Mouse (Mus musculus) kidney, embryonic 16.5 days (tissue): ENCODE measurements at regions not wholly inside any gene's neighbourhood (a gene's known extent, or its start where the extent isn't known, plus 50 kb on each side); places are given as distances from the start of the nearest gene placed in this dataset.
A peak's percentile ranks its signal among the peaks of the same experiment; 100 is the strongest.

ENCODE experiments used
- ATAC-seq: fragments of 200-750 bp; cut with Nextera tagmentation; 2 replicates; pipeline ENCODE4 v1.8.0; 2017; ENCODE audit warnings: moderate TSS enrichment; ENCODE audit not compliant: low FRiP score, low TSS enrichment
- H3K27ac ChIP-seq: fragments of 300-500 bp; sonication (generic); 2 replicates; pipeline ENCODE4 v1.5.1; 2014; ENCODE audit warnings: low read length
- H3K27me3 ChIP-seq: fragments of 300-500 bp; sonication (generic); 2 replicates; pipeline ENCODE4 v1.6.1; 2014; ENCODE audit warnings: low read length, control low read depth, mixed read lengths; ENCODE audit not compliant: insufficient read depth
- H3K36me3 ChIP-seq: fragments of 300-500 bp; sonication (generic); 2 replicates; pipeline ENCODE4 v1.6.1; 2014; ENCODE audit warnings: low read length, control low read depth, mixed read lengths; ENCODE audit not compliant: insufficient read depth
- H3K4me1 ChIP-seq: fragments of 300-500 bp; sonication (generic); 2 replicates; pipeline ENCODE4 v1.6.1; 2014; ENCODE audit warnings: low read length, control low read depth, mixed read lengths; ENCODE audit not compliant: insufficient read depth
- H3K4me2 ChIP-seq: fragments of 300-500 bp; sonication (generic); replicated peaks from 2 replicates; pipeline ENCODE4 v1.6.1; 2014; ENCODE audit warnings: low read depth, low read length
- H3K4me3 ChIP-seq: fragments of 300-500 bp; sonication (generic); 2 replicates; pipeline ENCODE4 v1.5.1; 2014; ENCODE audit warnings: mild to moderate bottlenecking, low read length
- H3K9ac ChIP-seq: fragments of 300-500 bp; sonication (generic); replicated peaks from 2 replicates; pipeline ENCODE4 v1.6.1; 2014; ENCODE audit warnings: low read length
- H3K9me3 ChIP-seq: fragments of 300-500 bp; sonication (generic); 2 replicates; pipeline ENCODE4 v1.6.1; 2016; ENCODE audit warnings: low read length, control low read depth
- WGBS: fragments of 180-500 bp; shearing (Covaris S2); extraction: QIAGEN DNeasy Blood & Tissue Kit; methylation state at CpG from one replicate; pipeline ENCODE4 v1.1.7; 2014; 5-methylcytosine and 5-hydroxymethylcytosine counted together

DNA sequence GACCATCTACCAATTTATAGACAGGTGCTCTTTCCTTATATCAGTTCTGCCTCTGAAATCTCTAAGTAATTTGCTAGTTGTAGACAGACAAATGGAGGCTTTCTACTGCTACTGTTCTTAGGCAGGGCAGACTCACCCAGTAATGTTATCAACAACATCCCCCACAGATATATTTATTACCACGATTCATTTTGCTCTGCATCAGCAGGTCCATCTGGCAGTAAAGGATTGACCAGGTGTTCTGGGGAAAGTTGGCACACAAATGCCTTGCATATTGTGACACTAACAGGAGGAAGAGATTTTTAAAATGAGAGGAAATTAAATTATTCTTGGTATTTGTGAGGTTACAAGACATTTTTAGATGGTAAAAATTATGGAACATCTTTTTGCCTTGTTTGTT is 627.3 kb upstream of the Tmprss15 start:
- Histone ChIP-seq H3K4me2 (no peak overlapping the region), H3K4me3 (no peak overlapping the region), H3K9me3 (no peaks in the 10 kb centered on the region), H3K27me3 (no peaks in the 10 kb centered on the region), H3K4me1 (no peaks in the 10 kb centered on the region), H3K27ac (no peak overlapping the region), H3K36me3 (no peaks in the 10 kb centered on the region), H3K9ac (no peak overlapping the region)
- 70% methylated on average over 1 of the region's 1 CpGs for WGBS
- no peak for ATAC-seq

DNA sequence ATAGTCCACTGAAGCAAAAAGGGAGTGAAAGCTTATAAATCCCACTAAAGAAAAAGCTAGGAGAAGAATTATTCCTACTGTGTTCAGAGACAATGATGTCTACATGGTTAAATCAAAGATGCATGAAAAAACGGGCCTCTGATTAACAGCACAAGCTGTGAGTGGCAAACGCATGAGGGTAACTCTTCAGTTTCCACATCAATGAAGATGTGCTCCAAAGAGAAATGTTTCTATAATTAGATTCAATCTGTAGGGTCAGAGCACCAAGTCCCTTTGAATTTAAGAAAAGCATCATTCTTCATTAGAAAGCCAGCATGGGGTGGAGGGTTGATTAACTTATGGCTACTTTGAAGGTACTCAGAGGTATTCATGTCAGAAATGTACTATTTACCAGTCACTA is 601.5 kb upstream of the Tmprss15 start:
- 72% methylated on average over 2 of the region's 2 CpGs for WGBS
- Histone ChIP-seq H3K27ac (no peak overlapping the region), H3K27me3 (no peaks in the 10 kb centered on the region), H3K36me3 (no peaks in the 10 kb centered on the region), H3K4me2 (no peak overlapping the region), H3K9me3 (no peaks in the 10 kb centered on the region), H3K4me1 (no peaks in the 10 kb centered on the region), H3K4me3 (no peak overlapping the region), H3K9ac (no peak overlapping the region)
- no peak for ATAC-seq

DNA sequence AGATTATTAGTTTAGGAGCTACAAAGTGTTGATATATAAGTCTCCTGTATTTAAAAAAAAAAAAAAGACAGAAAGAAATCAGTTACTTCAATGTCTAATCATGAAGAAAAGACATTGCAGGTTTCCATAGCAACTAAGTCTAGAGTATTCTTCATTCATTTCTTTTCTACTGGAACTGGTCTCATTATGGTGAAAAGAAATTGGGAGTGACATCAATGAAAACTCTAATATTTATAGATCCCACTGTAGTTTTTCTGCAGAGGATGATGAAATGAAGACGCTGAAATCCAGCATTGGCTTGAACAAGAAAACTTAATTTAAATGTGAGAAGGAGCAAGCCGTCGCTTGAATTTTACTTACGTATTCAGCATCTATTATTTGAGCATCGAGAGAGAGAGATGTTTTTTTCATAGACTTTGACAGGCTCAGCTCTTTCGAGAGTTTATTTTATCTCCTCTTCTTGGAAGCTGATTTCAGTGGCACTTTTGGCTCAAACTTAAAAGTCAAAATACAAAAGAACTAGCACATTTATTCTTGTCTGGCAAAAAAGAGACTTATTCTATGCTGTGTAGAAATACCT is 560.4 kb upstream of the Tmprss15 start:
- 85% methylated on average over 6 of the region's 6 CpGs for WGBS
- H3K36me3 ChIP-seq = no peaks in the 10 kb centered on the region
- H3K9me3 ChIP-seq = no peaks in the 10 kb centered on the region
- H3K27me3 ChIP-seq = no peaks in the 10 kb centered on the region
- no peak overlapping the region for H3K27ac ChIP-seq
- H3K9ac ChIP-seq = no peak overlapping the region
- no peaks in the 10 kb centered on the region for H3K4me1 ChIP-seq
- H3K4me2 ChIP-seq = no peak overlapping the region
- H3K4me3 ChIP-seq = no peak overlapping the region
- ATAC-seq = no peak

DNA sequence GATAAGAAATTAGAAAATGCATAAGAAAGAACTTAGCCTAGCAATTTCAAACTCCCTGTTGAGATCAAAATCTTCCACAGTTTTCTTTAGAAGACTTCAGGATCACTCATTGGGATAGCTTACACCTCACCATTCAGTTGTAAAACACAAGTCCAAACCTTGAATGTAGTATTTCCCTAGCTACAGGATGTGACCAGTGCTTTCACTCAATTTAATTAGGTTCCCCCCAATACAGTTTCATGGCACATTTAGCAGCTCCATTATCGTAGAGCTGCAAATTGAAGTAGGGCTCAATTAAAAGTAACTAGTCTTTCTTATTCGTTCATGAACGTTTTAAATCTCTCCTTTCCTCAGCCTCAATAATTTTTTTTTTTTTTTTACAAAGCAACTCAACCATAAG is 550.0 kb upstream of the Tmprss15 start:
- H3K9me3 ChIP-seq = no peaks in the 10 kb centered on the region
- no peak overlapping the region for H3K9ac ChIP-seq
- 41% methylated on average over 3 of the region's 3 CpGs for WGBS
- no peaks in the 10 kb centered on the region for H3K4me1 ChIP-seq
- no peaks in the 10 kb centered on the region for H3K27me3 ChIP-seq
- H3K4me2 ChIP-seq = no peak overlapping the region
- H3K4me3 ChIP-seq = no peak overlapping the region
- H3K27ac ChIP-seq = no peak overlapping the region
- ATAC-seq = no peak
- H3K36me3 ChIP-seq = no peaks in the 10 kb centered on the region

DNA sequence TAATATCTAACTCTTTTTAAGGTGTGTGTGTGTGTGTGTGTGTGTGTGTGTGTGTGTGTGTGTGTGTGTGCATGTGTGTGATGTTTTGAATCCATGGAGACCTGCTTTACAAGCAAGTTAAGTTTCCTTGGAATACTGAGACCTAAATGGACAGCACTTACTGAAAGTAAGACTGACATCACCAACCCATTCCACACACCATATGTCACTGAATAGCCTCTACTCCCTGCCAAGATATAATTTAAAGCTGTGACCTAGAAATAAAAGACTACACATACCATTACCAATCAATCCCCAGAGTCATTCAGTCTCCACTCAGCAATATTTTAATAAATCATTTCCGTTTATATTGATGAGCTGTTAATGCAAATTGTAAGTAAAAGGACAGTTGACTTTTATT is 536.2 kb upstream of the Tmprss15 start:
- Histone ChIP-seq H3K9me3 (no peaks in the 10 kb centered on the region), H3K4me3 (no peak overlapping the region), H3K9ac (no peak overlapping the region), H3K27ac (no peak overlapping the region), H3K36me3 (no peaks in the 10 kb centered on the region), H3K4me1 (no peaks in the 10 kb centered on the region), H3K4me2 (no peak overlapping the region), H3K27me3 (no peaks in the 10 kb centered on the region)
- WGBS = 65% methylated on average over 1 of the region's 1 CpGs
- no peak for ATAC-seq

DNA sequence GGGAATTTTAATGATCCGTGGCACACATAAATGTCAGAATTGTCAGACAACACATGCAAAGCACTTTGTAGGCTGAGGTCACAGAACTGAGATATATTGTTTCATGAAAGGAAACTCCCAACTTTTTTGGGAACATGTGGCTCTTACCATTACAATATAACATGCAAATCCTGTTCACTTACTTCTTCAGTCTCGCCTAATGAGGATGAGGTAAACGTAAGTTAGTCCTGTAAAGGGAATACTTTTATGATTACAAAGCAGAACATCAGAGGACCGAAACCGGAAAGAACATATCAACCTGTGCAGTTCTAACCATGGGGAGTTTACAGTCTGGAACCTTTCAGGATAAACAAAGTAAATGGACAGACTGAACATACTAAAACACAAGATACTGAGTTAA is 520.1 kb upstream of the Tmprss15 start:
- ATAC-seq = no peak
- H3K9ac ChIP-seq = no peak overlapping the region
- H3K9me3 ChIP-seq = no peaks in the 10 kb centered on the region
- H3K4me2 ChIP-seq = no peak overlapping the region
- no peaks in the 10 kb centered on the region for H3K27me3 ChIP-seq
- no peaks in the 10 kb centered on the region for H3K36me3 ChIP-seq
- 45% methylated on average over 5 of the region's 5 CpGs for WGBS
- H3K4me3 ChIP-seq = no peak overlapping the region
- no peak overlapping the region for H3K27ac ChIP-seq
- no peaks in the 10 kb centered on the region for H3K4me1 ChIP-seq

DNA sequence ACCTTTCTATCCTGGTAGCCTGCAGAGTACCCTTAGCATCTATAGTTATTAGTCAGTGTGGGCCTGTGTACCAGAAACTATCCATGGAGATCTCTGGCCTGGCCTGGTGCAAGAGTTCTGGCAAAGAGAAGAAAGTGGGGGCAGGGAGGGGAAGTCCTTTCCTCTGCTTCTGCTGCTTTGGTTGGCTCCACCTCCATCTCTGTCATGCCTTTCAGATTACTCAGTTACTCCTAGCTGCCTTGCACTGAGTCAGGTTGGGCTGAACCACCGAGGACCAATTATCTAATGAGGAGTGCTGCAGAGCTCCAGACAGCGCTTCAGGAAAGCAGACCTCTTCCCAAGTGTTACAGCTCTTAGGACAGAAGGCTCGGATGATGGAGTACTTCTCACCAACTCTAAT is 500.0 kb upstream of the Tmprss15 start:
- Histone ChIP-seq H3K4me3 (no peak overlapping the region), H3K4me1 (no peaks in the 10 kb centered on the region), H3K27me3 (no peaks in the 10 kb centered on the region), H3K36me3 (no peaks in the 10 kb centered on the region), H3K9me3 (no peaks in the 10 kb centered on the region), H3K9ac (no peak overlapping the region), H3K4me2 (no peak overlapping the region), H3K27ac (no peak overlapping the region)
- 56% methylated on average over 3 of the region's 3 CpGs for WGBS
- peak; percentile 42; the same call in 1 of the 2 replicates for ATAC-seq

DNA sequence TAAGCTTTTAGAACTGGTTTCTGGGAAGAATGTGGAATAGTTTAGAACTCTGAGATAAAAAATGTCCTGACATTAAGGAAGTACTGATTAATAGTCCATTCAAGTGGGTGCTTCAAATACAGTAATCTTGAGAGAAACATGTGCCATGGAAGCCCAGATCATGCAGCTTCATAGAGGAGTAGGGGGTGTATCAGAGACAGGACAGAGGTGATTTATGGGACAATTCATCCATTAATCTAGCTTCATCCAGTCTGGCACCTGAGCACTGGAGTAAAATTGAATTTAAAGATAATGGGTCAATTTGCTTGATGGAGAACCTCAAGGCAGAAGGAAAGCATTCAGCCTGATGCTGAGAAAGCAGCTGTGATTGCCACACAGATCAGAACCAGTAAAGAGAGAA is 494.8 kb upstream of the Tmprss15 start:
- no peak for ATAC-seq
- Histone ChIP-seq H3K27ac (no peak overlapping the region), H3K4me3 (no peak overlapping the region), H3K27me3 (no peaks in the 10 kb centered on the region), H3K4me1 (no peaks in the 10 kb centered on the region), H3K9ac (no peak overlapping the region), H3K9me3 (no peaks in the 10 kb centered on the region), H3K4me2 (no peak overlapping the region), H3K36me3 (no peaks in the 10 kb centered on the region)

DNA sequence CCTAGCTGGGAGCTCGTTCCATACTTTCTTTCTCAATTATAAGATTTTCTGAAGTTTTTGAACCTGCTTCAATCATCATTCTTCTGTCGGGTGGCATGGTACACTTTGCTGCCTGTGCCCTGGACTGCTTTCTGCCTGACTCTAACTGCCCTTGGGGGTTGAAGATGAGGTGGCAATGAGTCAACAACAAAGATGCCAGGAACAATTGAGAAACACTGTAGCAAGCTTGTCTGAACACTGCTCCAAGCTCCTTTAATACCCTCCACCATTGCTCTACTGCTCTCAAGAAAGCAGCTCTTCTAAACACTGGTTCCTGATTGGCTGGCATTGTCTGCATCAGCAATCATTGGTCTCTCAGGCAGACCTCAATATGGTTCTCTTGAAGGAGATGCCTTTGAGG is 480.0 kb upstream of the Tmprss15 start:
- H3K9ac ChIP-seq = no peak overlapping the region
- no peak for ATAC-seq
- no peaks in the 10 kb centered on the region for H3K4me1 ChIP-seq
- H3K4me2 ChIP-seq = no peak overlapping the region
- no peaks in the 10 kb centered on the region for H3K36me3 ChIP-seq
- 86% methylated on average over 2 of the region's 2 CpGs for WGBS
- H3K27ac ChIP-seq = no peak overlapping the region
- H3K4me3 ChIP-seq = no peak overlapping the region
- no peaks in the 10 kb centered on the region for H3K9me3 ChIP-seq
- H3K27me3 ChIP-seq = no peaks in the 10 kb centered on the region

DNA sequence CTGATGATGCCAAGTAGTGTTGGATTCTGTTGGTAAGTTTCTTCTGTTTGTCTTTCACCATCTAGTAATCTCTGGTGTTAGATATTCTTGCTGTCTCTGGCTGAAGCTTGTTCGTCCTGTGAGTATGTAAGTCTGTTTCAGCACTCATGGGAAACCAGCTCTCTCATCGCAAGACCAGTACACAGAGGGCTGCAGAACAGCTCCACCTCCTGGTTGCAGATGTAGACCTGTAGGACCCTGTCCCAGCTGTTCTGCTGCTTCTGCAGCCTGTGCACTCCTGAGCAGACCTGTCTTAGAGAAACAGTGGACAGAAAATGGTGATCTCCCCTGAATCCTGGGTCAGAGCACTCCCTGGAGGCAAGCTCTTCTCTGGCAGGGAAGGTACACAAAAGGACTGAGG is 443.5 kb upstream of the Tmprss15 start:
- Histone ChIP-seq H3K4me1 (no peaks in the 10 kb centered on the region), H3K9me3 (no peaks in the 10 kb centered on the region), H3K4me2 (no peak overlapping the region), H3K36me3 (no peaks in the 10 kb centered on the region), H3K4me3 (no peak overlapping the region), H3K27me3 (no peaks in the 10 kb centered on the region), H3K9ac (no peak overlapping the region), H3K27ac (no peak overlapping the region)
- WGBS = 58% methylated on average over 2 of the region's 2 CpGs
- peak; percentile 73 for ATAC-seq

DNA sequence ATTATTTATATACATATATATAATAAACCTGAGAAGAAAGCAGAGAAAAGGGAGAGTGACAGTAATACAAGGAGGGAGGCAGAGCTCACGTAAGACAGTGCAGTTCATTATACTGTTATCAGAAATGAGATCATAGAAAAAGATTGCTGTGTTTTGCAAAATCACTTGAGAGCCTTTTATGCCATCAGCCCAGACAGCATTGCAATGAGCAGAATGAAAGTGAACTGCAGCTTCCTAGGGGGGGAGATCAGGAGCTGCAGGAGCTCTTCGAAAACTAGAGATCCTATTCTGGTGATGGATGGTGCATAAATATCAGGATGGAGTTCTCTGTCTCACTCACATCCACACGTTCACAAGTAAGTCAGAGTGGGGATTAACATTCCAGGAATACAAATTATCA is 401.6 kb upstream of the Tmprss15 start:
- H3K4me3 ChIP-seq = no peak overlapping the region
- no peak for ATAC-seq
- no peaks in the 10 kb centered on the region for H3K36me3 ChIP-seq
- no peaks in the 10 kb centered on the region for H3K4me1 ChIP-seq
- H3K9ac ChIP-seq = no peak overlapping the region
- WGBS = 54% methylated on average over 3 of the region's 3 CpGs
- no peak overlapping the region for H3K27ac ChIP-seq
- no peaks in the 10 kb centered on the region for H3K9me3 ChIP-seq
- no peak overlapping the region for H3K4me2 ChIP-seq
- H3K27me3 ChIP-seq = no peaks in the 10 kb centered on the region
